Mouse (Mus musculus) spleen, adult 2 months (tissue): ENCODE data around the gene Gpr142. TPM values are rescaled to one million over a fixed set of nuclear protein-coding genes. Genes with fewer than 3 reads are reported as not detected.

Source experiments
- DNase-seq, 2 experiments: peaks; one replicate each; pipeline versions ENCODE4 v3.0.0 to v3.0.0-alpha.2; 2012 to 2021; ENCODE audit warnings: low spot score in 2 of 2, low read depth in 1 of 2
- H3K27ac ChIP-seq: fragments of 200-500 bp; 2 replicates; pipeline ENCODE4 v1.5.1; 2012; ENCODE audit warnings: low read length, inconsistent platforms; ENCODE audit not compliant: insufficient read depth
- H3K27me3 ChIP-seq: fragments of 200-500 bp; 2 replicates; pipeline ENCODE4 v1.6.1; 2012; ENCODE audit warnings: mild to moderate bottlenecking, moderate library complexity, low read length, inconsistent platforms; ENCODE audit not compliant: control insufficient read depth, insufficient read depth
- H3K36me3 ChIP-seq: fragments of 200-500 bp; 2 replicates; pipeline ENCODE4 v1.6.1; 2012; ENCODE audit warnings: mild to moderate bottlenecking, low read length, inconsistent platforms; ENCODE audit not compliant: control insufficient read depth, insufficient read depth
- H3K4me1 ChIP-seq: fragments of 200-500 bp; 2 replicates; pipeline ENCODE4 v1.6.1; 2011; ENCODE audit warnings: inconsistent platforms; ENCODE audit not compliant: control insufficient read depth, insufficient read depth, insufficient read length
- H3K4me3 ChIP-seq: fragments of 200-500 bp; 2 replicates; pipeline ENCODE4 v1.5.1; 2011; ENCODE audit warnings: mild to moderate bottlenecking, inconsistent platforms; ENCODE audit not compliant: insufficient read depth, insufficient read length; ENCODE audit errors: extremely low read depth
- CTCF ChIP-seq: fragments of 200-500 bp; IDR thresholded peaks from 2 replicates; pipeline ENCODE4 v1.5.1; 2011; ENCODE audit warnings: mild to moderate bottlenecking, inconsistent platforms; ENCODE audit not compliant: insufficient read depth, insufficient read length, insufficient replicate concordance; ENCODE audit errors: extremely low read depth
- POLR2A ChIP-seq: fragments of 200-500 bp; IDR thresholded peaks from 2 replicates; pipeline ENCODE4 v1.6.1; 2011; ENCODE audit warnings: low read depth, low read length, inconsistent platforms
- WGBS: fragments of 180-500 bp; shearing (Covaris S2); methylation state at CpG from one replicate; pipeline ENCODE4 v1.1.7; 2018; 5-methylcytosine and 5-hydroxymethylcytosine counted together
- polyA plus RNA-seq: library from polyadenylated mRNA; depleted of rRNA; stranded (reverse); fragments of >200 nt; gene quantifications from 2 replicates; pipeline ENCODE4 v1.2.3, GENCODE M21; 2012

Gene Gpr142
- polyA plus RNA-seq, 1 experiment = not detected

DNA sequence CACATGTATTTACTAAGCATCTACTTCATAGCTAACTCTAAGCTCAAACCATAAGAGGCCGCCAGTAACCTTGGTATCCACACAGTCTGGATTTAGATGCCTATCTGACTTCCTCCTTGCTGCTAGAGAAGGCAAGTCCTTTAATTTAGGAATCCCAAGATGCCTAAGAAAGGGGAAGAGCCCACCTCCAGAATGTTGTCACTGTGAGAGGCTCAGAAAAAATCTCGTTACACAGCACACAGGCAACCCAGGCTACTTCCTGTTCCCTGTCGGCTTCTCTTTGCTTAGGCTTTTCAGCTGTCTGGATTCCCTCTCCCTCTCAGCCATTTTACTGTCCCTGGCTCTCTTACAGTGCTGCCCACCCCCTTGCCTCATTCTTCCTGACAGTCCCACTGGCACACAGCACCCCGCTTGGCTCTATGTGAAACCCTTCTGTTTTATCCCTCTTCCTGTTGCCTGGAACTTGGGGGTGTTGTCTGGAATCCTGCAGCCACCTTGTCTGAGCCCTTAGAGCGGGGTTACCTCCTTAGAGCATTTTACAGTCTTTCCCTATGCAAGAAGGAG, 5.7 kb upstream of the Gpr142 start:
- 43% methylated on average over 5 of the region's 5 CpGs for WGBS
- no peak for DNase-seq
- no peaks in the 10 kb centered on the region for H3K36me3 ChIP-seq
- H3K4me3 ChIP-seq = no peak overlapping the region
- TF ChIP-seq POLR2A (no peak), CTCF (no peak)
- no peak overlapping the region for H3K27ac ChIP-seq
- peaks cover 17% of the 10 kb centered on the region for H3K4me1 ChIP-seq
- H3K27me3 ChIP-seq = peaks cover 10% of the 10 kb centered on the region

- 62% methylated on average over 19 of the region's 19 CpGs for WGBS
- Histone ChIP-seq H3K4me1 (peaks cover 17% of the 10 kb centered on the region), H3K27ac (no peak overlapping the region), H3K4me3 (no peak overlapping the region), H3K27me3 (peaks cover 10% of the 10 kb centered on the region), H3K36me3 (no peaks in the 10 kb centered on the region)
- DNase-seq = no peak
- TF ChIP-seq CTCF (no peak), POLR2A (no peak)
Measured at GRCm38 (mm10) chr11:114793868-114794545, 4.7 kb upstream of the Gpr142 start.

- H3K4me1 ChIP-seq = peaks cover 11% of the 10 kb centered on the region
- no peak for DNase-seq
- no peak overlapping the region for H3K27ac ChIP-seq
- WGBS = 80% methylated on average over 4 of the region's 4 CpGs
- H3K27me3 ChIP-seq = peaks cover 10% of the 10 kb centered on the region
- no peak for TF ChIP-seq POLR2A
- TF ChIP-seq CTCF = no peak
- H3K4me3 ChIP-seq = no peak overlapping the region
- H3K36me3 ChIP-seq = no peaks in the 10 kb centered on the region
Measured at GRCm38 (mm10) chr11:114794691-114795090, 4.0 kb upstream of the Gpr142 start.

GRCm38 (mm10) chr11:114795231-114795746, 3.4 kb upstream of the Gpr142 start:
- H3K27me3 ChIP-seq = peaks cover 10% of the 10 kb centered on the region
- peak in 1 of 2 experiments; percentile 21 for DNase-seq
- 7% methylated on average over 7 of the region's 7 CpGs for WGBS

GRCm38 (mm10) chr11:114795848-114796322, 2.8 kb upstream of the Gpr142 start, which contains the start of gene Btbd17:
Btbd17 (minus strand) TSS chr11:114795945.
- peak within 1 kb of the TSS; percentile 51; the same call in 1 of the 2 replicates for H3K4me3 ChIP-seq
- no peaks in the 10 kb centered on the region for H3K36me3 ChIP-seq
- 41% methylated on average over 4 of the region's 4 CpGs for WGBS
- H3K27me3 ChIP-seq = peaks cover 6% of the 10 kb centered on the region
- DNase-seq = no peak
- TF ChIP-seq POLR2A = no peak
- TF ChIP-seq CTCF = no peak
- H3K4me1 ChIP-seq = peaks cover 11% of the 10 kb centered on the region
- H3K27ac ChIP-seq = no peak within 1 kb of the TSS

More at GRCm38 (mm10) chr11:114795231-114795746, 3.4 kb upstream of the Gpr142 start:
- Histone ChIP-seq H3K27ac (no peak overlapping the region), H3K4me3 (peak overlapping the region; percentile 51; the same call in 1 of the 2 replicates), H3K4me1 (peaks cover 11% of the 10 kb centered on the region), H3K36me3 (no peaks in the 10 kb centered on the region)
- peak; percentile 27; the same call in 1 of the 2 replicates for TF ChIP-seq CTCF
- no peak for TF ChIP-seq POLR2A

DNA sequence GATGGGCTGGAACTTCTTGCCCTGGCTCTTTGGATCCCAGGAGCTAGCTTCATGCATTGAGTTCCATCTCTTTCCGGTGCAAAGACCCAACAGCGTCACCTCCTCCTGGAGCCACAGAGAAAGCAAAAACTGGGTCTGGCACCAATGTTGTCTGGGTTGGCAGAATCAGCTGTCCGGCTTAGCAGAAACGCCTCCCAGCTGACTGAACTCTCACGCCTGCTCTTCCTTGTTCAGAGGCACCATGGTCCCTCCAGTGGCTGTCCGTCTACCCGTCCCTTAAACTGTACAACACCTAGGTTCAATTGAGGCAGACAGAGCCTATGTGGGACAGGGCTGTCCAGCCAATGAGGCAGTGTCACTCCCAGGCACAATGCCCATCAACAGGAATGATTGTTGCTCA, 1.5 kb upstream of the Gpr142 start:
- no peaks in the 10 kb centered on the region; the same call in none of the 2 replicates for H3K27me3 ChIP-seq
- no peak for TF ChIP-seq POLR2A
- WGBS = 89% methylated on average over 7 of the region's 7 CpGs
- H3K36me3 ChIP-seq = no peaks in the 10 kb centered on the region
- no peak for DNase-seq
- H3K4me1 ChIP-seq = peaks cover 2% of the 10 kb centered on the region
- H3K27ac ChIP-seq = no peak overlapping the region
- no peak overlapping the region for H3K4me3 ChIP-seq

- TF ChIP-seq CTCF (no peak), POLR2A (no peak)
- no peak overlapping the region for H3K27ac ChIP-seq
- no peaks in the 10 kb centered on the region; the same call in 1 of the 2 replicates for H3K27me3 ChIP-seq
- peak in 1 of 2 experiments; percentile 48 for DNase-seq
- H3K36me3 ChIP-seq = no peaks in the 10 kb centered on the region
- no peaks in the 10 kb centered on the region; the same call in 1 of the 2 replicates for H3K4me1 ChIP-seq
- no peak overlapping the region for H3K4me3 ChIP-seq
- WGBS = 55% methylated on average over 3 of the region's 3 CpGs
Measured at GRCm38 (mm10) chr11:114797981-114798380, 743 bp upstream of the Gpr142 start.
